Mouse (Mus musculus) adrenal gland, postnatal 14 days (tissue): ENCODE measurements around the gene Actn2. TPM values are rescaled to one million over a fixed set of nuclear protein-coding genes. Genes with fewer than 3 reads are reported as not detected.

Experiments
- DNase-seq: peaks from one replicate; pipeline ENCODE4 v3.0.0; 2021; ENCODE audit warnings: mixed read lengths
- total RNA-seq: library from RNA; stranded (reverse); gene quantifications from 2 replicates; pipeline ENCODE4 v1.2.3, GENCODE M21; 2021

Actn2 gene
- total RNA-seq, 1 experiment from 2014 or later, result 8.2 TPM

GRCm38 (mm10) chr13:12257391-12258380, 82.9 kb downstream of the Actn2 start, which contains the start of gene Mtr:
Mtr (minus strand) TSS chr13:12258113.
- DNase-seq, result peak; percentile 97

GRCm38 (mm10) chr13:12256871-12257390, 83.6 kb downstream of the Actn2 start:
- no peak for DNase-seq

GRCm38 (mm10) chr13:12255911-12256705, 84.5 kb downstream of the Actn2 start:
- no peak for DNase-seq

GRCm38 (mm10) chr13:12250496-12250895, 90.1 kb downstream of the Actn2 start:
- no peak for DNase-seq

- DNase-seq, result no peak
Observed at GRCm38 (mm10) chr13:12249195-12249898, 91.2 kb downstream of the Actn2 start.

GRCm38 (mm10) chr13:12245938-12246337, 94.6 kb downstream of the Actn2 start:
- DNase-seq, result no peak

GRCm38 (mm10) chr13:12243991-12244390, 96.6 kb downstream of the Actn2 start:
- peak; percentile 15 for DNase-seq

GRCm38 (mm10) chr13:12232141-12232540, 108.4 kb downstream of the Actn2 start:
- no peak for DNase-seq

GRCm38 (mm10) chr13:12228248-12228647, 112.3 kb downstream of the Actn2 start:
- no peak for DNase-seq

GRCm38 (mm10) chr13:12227606-12228005, 113.0 kb downstream of the Actn2 start:
- DNase-seq, result no peak

Other genes with a start within 250 kb of the Actn2 start
- 15.3 and 17.2 TPM in 2 replicates for gene Ryr2, start 233.8 kb downstream of the Actn2 start, total RNA-seq
- gene Mtr, start 82.6 kb downstream of the Actn2 start, total RNA-seq, result 22.3 and 26.2 TPM in 2 replicates
- gene Heatr1, start 54.3 kb upstream of the Actn2 start, total RNA-seq, result 39.8 and 42.6 TPM in 2 replicates
- 59.3 and 67.7 TPM in 2 replicates for gene Lgals8, start 124.2 kb upstream of the Actn2 start, total RNA-seq
- gene Edaradd, start 179.7 kb upstream of the Actn2 start, total RNA-seq, result 0.19 and 0.45 TPM in 2 replicates
- gene Ero1lb, start 225.1 kb upstream of the Actn2 start, total RNA-seq, result 13.6 and 15.0 TPM in 2 replicates